ENCODE assay signal across 8 mouse cellular contexts in the genomic region with DNA sequence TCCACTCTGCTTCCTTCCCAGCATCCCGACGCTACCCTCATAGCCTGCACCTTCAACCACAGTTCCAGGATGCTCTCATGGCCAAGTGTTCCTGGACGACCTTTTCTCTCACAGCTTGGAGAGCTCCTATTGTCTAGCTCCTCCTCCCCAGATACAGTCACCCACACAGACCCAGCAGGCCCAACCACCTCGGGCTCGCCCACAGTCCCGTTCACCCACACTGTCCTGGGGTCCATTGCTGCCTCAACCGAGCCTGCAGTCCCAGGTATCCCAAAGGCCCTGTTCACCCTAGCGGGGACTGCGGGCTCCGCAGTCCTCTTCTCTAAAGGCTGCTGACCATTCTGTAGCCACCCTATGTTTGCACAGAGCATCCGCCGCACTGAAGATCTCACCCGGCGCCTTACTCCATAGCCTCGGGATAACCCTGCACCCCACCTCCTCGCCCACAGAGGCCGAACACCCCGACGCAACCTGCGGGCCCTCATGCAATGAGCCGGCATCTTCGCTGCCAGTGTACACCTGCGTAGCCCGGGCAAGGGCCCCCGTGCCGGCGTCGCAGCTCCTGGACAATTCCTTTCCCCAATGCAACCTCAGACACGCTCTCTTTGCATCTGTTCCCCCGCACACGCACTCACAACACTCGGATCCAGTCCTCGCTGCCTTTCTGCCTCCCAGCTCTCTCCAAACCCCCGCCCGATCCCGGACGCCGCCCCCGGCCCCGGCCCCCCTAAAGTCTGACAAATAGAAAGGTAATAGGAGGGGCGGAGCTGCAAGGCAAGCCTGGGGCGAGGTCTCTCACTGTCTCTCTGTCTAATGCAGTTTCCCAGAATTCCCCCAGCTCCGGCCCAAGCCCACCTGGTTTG. TPM values are rescaled to one million over a fixed set of nuclear protein-coding genes. Genes with fewer than 3 reads are reported as not detected.
DNase-seq lines count a peak whose midpoint lies in the region; ATAC-seq and TF ChIP-seq lines count a peak whose summit lies in the region.

A gene (minus strand): TSS at position 500 of the 863 bp plus-strand sequence.

- no peaks in the 10 kb centered on the region for H3K9me3 ChIP-seq in lung, embryonic 14.5 days (ENCODE audit: low read depth, low read length)
- H3K9me3 ChIP-seq in embryonic facial prominence, embryonic 15.5 days (replicated peaks): no peaks in the 10 kb centered on the region
- no peaks in the 10 kb centered on the region for H3K9me3 ChIP-seq in hindbrain, embryonic 13.5 days
- H3K9me3 ChIP-seq in limb, embryonic 11.5 days (ENCODE audit: control insufficient read depth, low read length): no peaks in the 10 kb centered on the region
- H3K9me3 ChIP-seq in midbrain, embryonic 16.5 days (replicated peaks; ENCODE audit: control insufficient read depth, low read length, poor library complexity, severe bottlenecking): no peaks in the 10 kb centered on the region

- peak within 1 kb of the TSS; percentile 78 for H3K9ac ChIP-seq in lung, embryonic 14.5 days
- peak within 1 kb of the TSS; percentile 71 for H3K9ac ChIP-seq in embryonic facial prominence, embryonic 15.5 days
- H3K9ac ChIP-seq in hindbrain, embryonic 13.5 days: peak within 1 kb of the TSS; percentile 90
- H3K9ac ChIP-seq in limb, embryonic 11.5 days (ENCODE audit: low read length): peak within 1 kb of the TSS; percentile 84
- H3K9ac ChIP-seq in midbrain, embryonic 16.5 days (ENCODE audit: low read depth, low read length): peak within 1 kb of the TSS; percentile 80

- H3K4me3 ChIP-seq in lung, embryonic 14.5 days (ENCODE audit: low read depth, low read length): peak within 1 kb of the TSS; percentile 67
- peak within 1 kb of the TSS; percentile 85 for H3K4me3 ChIP-seq in embryonic facial prominence, embryonic 15.5 days (replicated peaks)
- peak within 1 kb of the TSS; percentile 88 for H3K4me3 ChIP-seq in hindbrain, embryonic 13.5 days
- peak within 1 kb of the TSS; percentile 79 for H3K4me3 ChIP-seq in limb, embryonic 11.5 days (ENCODE audit: low read depth, low read length)
- H3K4me3 ChIP-seq in midbrain, embryonic 16.5 days (ENCODE audit: low read depth, low read length): peak within 1 kb of the TSS; percentile 54

- H3K36me3 ChIP-seq in lung, embryonic 14.5 days (ENCODE audit: insufficient read depth): peaks cover 35% of the 10 kb centered on the region
- peaks cover 27% of the 10 kb centered on the region for H3K36me3 ChIP-seq in embryonic facial prominence, embryonic 15.5 days
- peaks cover 33% of the 10 kb centered on the region for H3K36me3 ChIP-seq in hindbrain, embryonic 13.5 days
- peaks cover 5% of the 10 kb centered on the region; the same call in 1 of the 2 replicates for H3K36me3 ChIP-seq in limb, embryonic 11.5 days (ENCODE audit: control insufficient read depth, insufficient read depth, low read length)
- peaks cover 6% of the 10 kb centered on the region for H3K36me3 ChIP-seq in midbrain, embryonic 16.5 days (ENCODE audit: control insufficient read depth, insufficient read depth, low read length)

- no peaks in the 10 kb centered on the region for H3K4me1 ChIP-seq in lung, embryonic 14.5 days (ENCODE audit: insufficient read depth)
- peaks cover 29% of the 10 kb centered on the region for H3K4me1 ChIP-seq in embryonic facial prominence, embryonic 15.5 days
- peaks cover 44% of the 10 kb centered on the region for H3K4me1 ChIP-seq in hindbrain, embryonic 13.5 days (replicated peaks)
- peaks cover 6% of the 10 kb centered on the region for H3K4me1 ChIP-seq in limb, embryonic 11.5 days (ENCODE audit: control insufficient read depth, insufficient read depth, low read length)
- H3K4me1 ChIP-seq in midbrain, embryonic 16.5 days (ENCODE audit: control insufficient read depth, insufficient read depth, low read length): peaks cover 25% of the 10 kb centered on the region

- no peaks in the 10 kb centered on the region for H3K27me3 ChIP-seq in lung, embryonic 14.5 days (ENCODE audit: insufficient read depth, low read length)
- H3K27me3 ChIP-seq in embryonic facial prominence, embryonic 15.5 days: no peaks in the 10 kb centered on the region
- no peaks in the 10 kb centered on the region for H3K27me3 ChIP-seq in hindbrain, embryonic 13.5 days
- H3K27me3 ChIP-seq in limb, embryonic 11.5 days (ENCODE audit: control insufficient read depth, insufficient read depth, low read length): no peaks in the 10 kb centered on the region
- no peaks in the 10 kb centered on the region for H3K27me3 ChIP-seq in midbrain, embryonic 16.5 days (ENCODE audit: control insufficient read depth, insufficient read depth, low read depth, low read length)

- peak within 1 kb of the TSS; percentile 63 for H3K27ac ChIP-seq in lung, embryonic 14.5 days (ENCODE audit: low read depth)
- peak within 1 kb of the TSS; percentile 80 for H3K27ac ChIP-seq in embryonic facial prominence, embryonic 15.5 days (replicated peaks)
- peak within 1 kb of the TSS; percentile 90 for H3K27ac ChIP-seq in hindbrain, embryonic 13.5 days
- peak within 1 kb of the TSS; percentile 70 for H3K27ac ChIP-seq in limb, embryonic 11.5 days (replicated peaks; ENCODE audit: low read depth, low read length)
- peak within 1 kb of the TSS; percentile 74 for H3K27ac ChIP-seq in midbrain, embryonic 16.5 days (ENCODE audit: low read length)

- TF ChIP-seq CTCF in lung, embryonic 14.5 days (IDR thresholded peaks at IDR 0.05; ENCODE audit: low read depth): peak; percentile 45

- peak within 1 kb of the TSS; percentile 91 for H3K4me2 ChIP-seq in lung, embryonic 14.5 days
- H3K4me2 ChIP-seq in embryonic facial prominence, embryonic 15.5 days (replicated peaks): peak within 1 kb of the TSS; percentile 85
- H3K4me2 ChIP-seq in hindbrain, embryonic 13.5 days: peak within 1 kb of the TSS; percentile 92
- H3K4me2 ChIP-seq in limb, embryonic 11.5 days (ENCODE audit: low read depth, severe bottlenecking): peak within 1 kb of the TSS; percentile 76
- peak within 1 kb of the TSS; percentile 87 for H3K4me2 ChIP-seq in midbrain, embryonic 16.5 days (ENCODE audit: low read length)

- WGBS in lung, embryonic 14.5 days: under 1% methylated on average over 43 of the region's 43 CpGs
- WGBS in embryonic facial prominence, embryonic 15.5 days: under 1% methylated on average over 43 of the region's 43 CpGs
- under 1% methylated on average over 43 of the region's 43 CpGs for WGBS in hindbrain, embryonic 13.5 days
- under 1% methylated on average over 43 of the region's 43 CpGs for WGBS in limb, embryonic 11.5 days
- 2% methylated on average over 38 of the region's 43 CpGs for WGBS in midbrain, embryonic 16.5 days

- peak; percentile 50 for ATAC-seq in lung, embryonic 14.5 days (ENCODE audit: insufficient read depth)
- ATAC-seq in embryonic facial prominence, embryonic 15.5 days (ENCODE audit: insufficient number of reproducible peaks, low FRiP score, low TSS enrichment, low read depth): no peak; the same call in 1 of the 2 replicates
- ATAC-seq in hindbrain, embryonic 13.5 days (ENCODE audit: low FRiP score): peak; percentile 60
- peak; percentile 58 for ATAC-seq in limb, embryonic 11.5 days (ENCODE audit: insufficient number of reproducible peaks, low FRiP score, low TSS enrichment, low read depth)
- peak; percentile 61 for ATAC-seq in midbrain, embryonic 16.5 days

- peak; percentile 41 for DNase-seq in lung, embryonic 14.5 days
- DNase-seq in lung, postnatal 14 days: no peak
- peak; percentile 43 for DNase-seq in adrenal gland, adult 2 months
- DNase-seq in limb, embryonic 11.5 days (ENCODE audit: low spot score): no peak
- peak; percentile 20 for DNase-seq in urinary bladder, postnatal 25 days (ENCODE audit: low spot score)

RNA-seq across cellular contexts. Expression of the gene that starts here (rescaled TPM):
- not detected in 2 replicates for polyA plus RNA-seq in lung, embryonic 14.5 days (2014; fragmentation: Nextera tagmentation; extraction: Ambion mirVana)
- total RNA-seq in adrenal gland, adult 2 months (2021): under 1 TPM; 0.35 to 0.81 TPM
- polyA plus RNA-seq in adrenal gland, adult 2 months (2012; rRNA removed): 0.15 TPM in 1 of 2 replicates, not detected in the other
- polyA plus RNA-seq in embryonic facial prominence, embryonic 15.5 days (2015; fragmentation: Nextera tagmentation; extraction: Ambion mirVana): 0.41 and 0.43 TPM in 2 replicates
- 1.3 and 1.5 TPM in 2 replicates for polyA plus RNA-seq in hindbrain, embryonic 13.5 days (2015; fragmentation: Nextera tagmentation; extraction: Ambion mirVana)
- polyA plus RNA-seq in limb, embryonic 11.5 days (2014; fragmentation: Nextera tagmentation; extraction: Ambion mirVana): 0.09 and 0.23 TPM in 2 replicates
- polyA plus RNA-seq in midbrain, embryonic 16.5 days (2015; fragmentation: Nextera tagmentation; extraction: Ambion mirVana): 1.7 and 1.9 TPM in 2 replicates

Comparison
In these comparisons a context has a peak if more than half of its experiments do, and no peak if none do; other contexts are left out.
1. Peak in DNase-seq, ATAC-seq, H3K4me3 ChIP-seq, H3K27ac ChIP-seq, H3K9ac ChIP-seq and H3K4me2 ChIP-seq in lung, embryonic 14.5 days; RNA of the gene not detected or under 1 TPM.
2. Peak in DNase-seq in adrenal gland, adult 2 months; RNA of the gene not detected or under 1 TPM.
3. Peak in ATAC-seq, H3K4me3 ChIP-seq, H3K27ac ChIP-seq, H3K9ac ChIP-seq and H3K4me2 ChIP-seq in limb, embryonic 11.5 days; RNA of the gene not detected or under 1 TPM.